Mouse (Mus musculus) cortical plate, adult 2 months (tissue): ENCODE data around the gene Gm12166.

Experiments used
- CTCF ChIP-seq: fragments of 200-500 bp; IDR thresholded peaks from 2 replicates; pipeline ENCODE4 v1.5.1; 2011; ENCODE audit warnings: mild to moderate bottlenecking, control low read depth, low read length; ENCODE audit not compliant: insufficient read depth; ENCODE audit errors: extremely low read depth
- POLR2A ChIP-seq: fragments of 200-500 bp; IDR thresholded peaks from 2 replicates; pipeline ENCODE4 v1.6.1; 2011; ENCODE audit warnings: mild to moderate bottlenecking, low read length, control low read depth; ENCODE audit not compliant: insufficient read depth; ENCODE audit errors: extremely low read depth

GRCm38 (mm10) chr11:46077732-46078375 lies 25.7 kb upstream of the Gm12166 start:
- TF ChIP-seq POLR2A (no peak), CTCF (no peak)
